Mouse (Mus musculus) activated CD4-positive, CD25-positive, alpha-beta regulatory T cell (primary cell): ENCODE results near the gene Acot13. TPM values are rescaled to one million over a fixed set of nuclear protein-coding genes. Genes with fewer than 3 reads are reported as not detected.

Experiments used
- polyA plus RNA-seq, 2 experiments: library from polyadenylated mRNA; unstranded; fragments of 100-300 nt; shearing (Covaris generic); gene quantifications; one replicate each; pipeline ENCODE4 v1.2.1; 2017

Acot13 gene
- 10 to 100 TPM; 75.2 to 90.5 TPM for polyA plus RNA-seq

GRCm38 (mm10) chr13:24831353-24832130 is at the start of gene Acot13, which contains the start of gene Tdp2:
Gene Acot13, minus strand, starts transcription at chr13:24831540.
Gene Tdp2, plus strand, starts transcription at chr13:24831679.

GRCm38 (mm10) chr13:24844983-24845955 is 13.9 kb upstream of the Acot13 start, which contains the start of gene D130043K22Rik:
Gene D130043K22Rik, plus strand, starts transcription at chr13:24845135.

GRCm38 (mm10) chr13:24801308-24801921 is 29.9 kb downstream of the Acot13 start, which contains the start of gene BC005537:
Gene BC005537, plus strand, starts transcription at chr13:24801657.

Other genes with a start within 250 kb of the Acot13 start
- 100 to 1,000 TPM; 302 to 345 TPM for gene Ripor2, start 249.4 kb downstream of the Acot13 start, polyA plus RNA-seq
- under 1 TPM in 1 of 2 experiments, not detected in 1; 0.27 TPM for gene Armh2, start 90.3 kb downstream of the Acot13 start, polyA plus RNA-seq
- gene Gmnn, start 69.6 kb downstream of the Acot13 start, polyA plus RNA-seq, result 10 to 100 TPM; 42.4 to 55.3 TPM
- 10 to 100 TPM; 25.0 to 28.9 TPM for gene BC005537, start 29.9 kb downstream of the Acot13 start, polyA plus RNA-seq
- gene Tdp2, start 139 bp upstream of the Acot13 start, polyA plus RNA-seq, result 10 to 100 TPM; 48.1 to 63.8 TPM
- gene D130043K22Rik, start 13.6 kb upstream of the Acot13 start, polyA plus RNA-seq, result 1 to 10 TPM in 1 of 2 experiments, under 1 TPM in 1; 0.64 to 2.9 TPM
- gene Aldh5a1, start 106.1 kb upstream of the Acot13 start, polyA plus RNA-seq, result 1 to 10 TPM in 1 of 2 experiments, under 1 TPM in 1; 0.72 to 1.3 TPM
- gene Gpld1, start 111.6 kb upstream of the Acot13 start, polyA plus RNA-seq, result 1 to 10 TPM; 5.8 to 8.3 TPM
- 10 to 100 TPM; 24.4 to 32.0 TPM for gene Mrs2, start 188.8 kb upstream of the Acot13 start, polyA plus RNA-seq
- gene Dcdc2a, start 224.5 kb upstream of the Acot13 start, polyA plus RNA-seq, result under 1 TPM in 1 of 2 experiments, not detected in 1; 0.16 TPM